Mouse (Mus musculus): Measurements from ENCODE around the gene Wipf2.

GRCm38 (mm10) chr11:98943741-98944461 is 80.5 kb downstream of the Wipf2 start:
- no peak for TF ChIP-seq GATA1 (IDR thresholded peaks at IDR 0.05; ENCODE audit: low read length)
- no peak for TF ChIP-seq TAL1 (IDR thresholded peaks at IDR 0.05; ENCODE audit: low read length)
